Comparison of ENCODE assay signal across 7 mouse cellular contexts in genomic region chr2:94405397-94406082, GRCm38 (mm10). TPM values are rescaled to one million over a fixed set of nuclear protein-coding genes. Genes with fewer than 3 reads are reported as not detected.
A peak's percentile ranks its signal among the peaks of the same experiment; 100 is the strongest.
DNase-seq lines count a peak whose midpoint lies in the region; ATAC-seq and TF ChIP-seq lines count a peak whose summit lies in the region.

No protein-coding gene starts in this region.

- H3K4me3 ChIP-seq in spleen, adult 2 months (ENCODE audit: extremely low read depth, insufficient read depth, insufficient read length), result peak overlapping the region; percentile 99
- H3K4me3 ChIP-seq in midbrain, embryonic 16.5 days (ENCODE audit: low read depth, low read length), result peak overlapping the region; percentile 63

- peaks cover 2% of the 10 kb centered on the region; the same call in 1 of the 2 replicates for H3K36me3 ChIP-seq in spleen, adult 2 months (ENCODE audit: control insufficient read depth, insufficient read depth, low read length)
- H3K36me3 ChIP-seq in midbrain, embryonic 16.5 days (ENCODE audit: control insufficient read depth, insufficient read depth, low read length), result no peaks in the 10 kb centered on the region

- peak in 1 of 2 experiments; percentile 29 for DNase-seq in spleen, adult 2 months (ENCODE audit: low read depth in 1 of 2, low spot score in 2 of 2)
- no peak for DNase-seq in spleen, adult 12 weeks (ENCODE audit: low spot score)
- DNase-seq in brain, embryonic 18.5 days (ENCODE audit: low read depth, low spot score), result peak; percentile 4
- DNase-seq in liver, result peak; percentile 24
- DNase-seq in spleen, postnatal 14 days (ENCODE audit: low spot score in 2 of 2), result no peak

- peak overlapping the region; percentile 71 for H3K4me2 ChIP-seq in midbrain, embryonic 16.5 days (ENCODE audit: low read length)

- H3K27ac ChIP-seq in spleen, adult 2 months (ENCODE audit: insufficient read depth, low read length), result peak overlapping the region; percentile 53; the same call in 1 of the 2 replicates
- peak overlapping the region; percentile 92 for H3K27ac ChIP-seq in midbrain, embryonic 16.5 days (ENCODE audit: low read length)

- WGBS in spleen, adult 2 months, result 6% methylated on average over 21 of the region's 21 CpGs
- WGBS in midbrain, embryonic 16.5 days, result 6% methylated on average over 21 of the region's 21 CpGs

- ATAC-seq in frontal cortex, adult (ENCODE audit: low TSS enrichment), result peak; percentile 51
- ATAC-seq in midbrain, embryonic 16.5 days, result no peak

- peak overlapping the region; percentile 95 for H3K9ac ChIP-seq in midbrain, embryonic 16.5 days (ENCODE audit: low read depth, low read length)

- no peaks in the 10 kb centered on the region for H3K9me3 ChIP-seq in midbrain, embryonic 16.5 days (replicated peaks; ENCODE audit: control insufficient read depth, low read length, poor library complexity, severe bottlenecking)

- no peaks in the 10 kb centered on the region for H3K27me3 ChIP-seq in spleen, adult 2 months (ENCODE audit: control insufficient read depth, insufficient read depth, low read length)
- H3K27me3 ChIP-seq in midbrain, embryonic 16.5 days (ENCODE audit: control insufficient read depth, insufficient read depth, low read depth, low read length), result no peaks in the 10 kb centered on the region

- no peaks in the 10 kb centered on the region for H3K4me1 ChIP-seq in spleen, adult 2 months (ENCODE audit: control insufficient read depth, insufficient read depth, insufficient read length)
- peaks cover 26% of the 10 kb centered on the region for H3K4me1 ChIP-seq in midbrain, embryonic 16.5 days (ENCODE audit: control insufficient read depth, insufficient read depth, low read length)

- no peak for TF ChIP-seq POLR2A in spleen, adult 2 months (IDR thresholded peaks at IDR 0.05; ENCODE audit: low read depth, low read length)

- no peak for TF ChIP-seq CTCF in spleen, adult 2 months (IDR thresholded peaks at IDR 0.05; ENCODE audit: extremely low read depth, insufficient read depth, insufficient read length, insufficient replicate concordance)

RNA-seq across cellular contexts. Expression of gene Ttc17, which starts 0.9 kb away (rescaled TPM):
- polyA plus RNA-seq in spleen, adult 2 months (2012; rRNA removed), result 11.5 and 12.5 TPM in 2 replicates
- 26.1 and 27.0 TPM in 2 replicates for polyA plus RNA-seq in midbrain, embryonic 16.5 days (2015; fragmentation: Nextera tagmentation; extraction: Ambion mirVana)

RNA-seq across cellular contexts. Expression of gene Api5, which starts 32.4 kb away (rescaled TPM):
- 15.1 and 25.6 TPM in 2 replicates for polyA plus RNA-seq in spleen, adult 2 months (2012; rRNA removed)
- polyA plus RNA-seq in midbrain, embryonic 16.5 days (2015; fragmentation: Nextera tagmentation; extraction: Ambion mirVana), result 96.1 and 103 TPM in 2 replicates

Comparison
In these comparisons a context has a peak if more than half of its experiments do, and no peak if none do; other contexts are left out.
1. DNase-seq: peak in brain, embryonic 18.5 days (single experiment) and liver (single experiment); none in spleen, adult 12 weeks (single experiment) and spleen, postnatal 14 days (0 of 2).